Mouse (Mus musculus) testis, adult 2 months (tissue): ENCODE measurements around the gene Slc8a1. TPM values are rescaled to one million over a fixed set of nuclear protein-coding genes. Genes with fewer than 3 reads are reported as not detected.

ENCODE experiments used
- H3K27ac ChIP-seq: fragments of 200-500 bp; 2 replicates; pipeline ENCODE4 v1.5.1; 2012; ENCODE audit warnings: low read depth, low read length; ENCODE audit not compliant: control insufficient read depth, insufficient read depth
- H3K27me3 ChIP-seq: fragments of 200-500 bp; 2 replicates; pipeline ENCODE4 v1.6.1; 2012; ENCODE audit warnings: mild to moderate bottlenecking, low read length, moderate library complexity; ENCODE audit not compliant: control insufficient read depth, insufficient read depth
- H3K36me3 ChIP-seq: fragments of 200-500 bp; 2 replicates; pipeline ENCODE4 v1.6.1; 2012; ENCODE audit warnings: mild to moderate bottlenecking, low read length; ENCODE audit not compliant: control insufficient read depth, insufficient read depth
- H3K4me1 ChIP-seq: fragments of 200-500 bp; 2 replicates; pipeline ENCODE4 v1.6.1; 2012; ENCODE audit warnings: low read length; ENCODE audit not compliant: control insufficient read depth, insufficient read depth
- H3K4me3 ChIP-seq: fragments of 200-500 bp; 2 replicates; pipeline ENCODE4 v1.5.1; 2012; ENCODE audit warnings: low read depth, mild to moderate bottlenecking, low read length, moderate library complexity, mixed read lengths; ENCODE audit not compliant: control insufficient read depth
- CTCF ChIP-seq: fragments of 200-500 bp; IDR thresholded peaks from 2 replicates; pipeline ENCODE4 v1.5.1; 2012; ENCODE audit warnings: low read depth, mild to moderate bottlenecking, inconsistent platforms, low read length, moderate library complexity; ENCODE audit not compliant: control insufficient read depth, insufficient read depth, insufficient replicate concordance
- POLR2A ChIP-seq: fragments of 200-500 bp; IDR thresholded peaks from 2 replicates; pipeline ENCODE4 v1.6.1; 2012; ENCODE audit warnings: low read depth, mild to moderate bottlenecking, inconsistent platforms, low read length, moderate library complexity; ENCODE audit not compliant: control insufficient read depth
- polyA plus RNA-seq: library from polyadenylated mRNA; depleted of rRNA; stranded (reverse); fragments of >200 nt; gene quantifications from 2 replicates; pipeline ENCODE4 v1.2.3, GENCODE M21; 2012

Gene Slc8a1
- polyA plus RNA-seq, 1 experiment, result 0.72 TPM

GRCm38 (mm10) chr17:81404225-81404624 lies 334.0 kb downstream of the Slc8a1 start:
- Histone ChIP-seq H3K36me3 (no peaks in the 10 kb centered on the region), H3K4me1 (no peaks in the 10 kb centered on the region), H3K27ac (no peak overlapping the region), H3K4me3 (no peak overlapping the region), H3K27me3 (no peaks in the 10 kb centered on the region)
- TF ChIP-seq CTCF, result no peak
- TF ChIP-seq POLR2A, result no peak

- Histone ChIP-seq H3K27me3 (no peaks in the 10 kb centered on the region), H3K27ac (no peak overlapping the region), H3K4me3 (no peak overlapping the region), H3K36me3 (no peaks in the 10 kb centered on the region), H3K4me1 (no peaks in the 10 kb centered on the region)
- TF ChIP-seq POLR2A, result no peak
- no peak for TF ChIP-seq CTCF
Observed at GRCm38 (mm10) chr17:81403121-81403520, 335.1 kb downstream of the Slc8a1 start.

- TF ChIP-seq POLR2A (no peak), CTCF (no peak)
- H3K27me3 ChIP-seq, result no peaks in the 10 kb centered on the region
- no peak overlapping the region for H3K4me3 ChIP-seq
- H3K4me1 ChIP-seq, result no peaks in the 10 kb centered on the region
- H3K27ac ChIP-seq, result no peak overlapping the region
- no peaks in the 10 kb centered on the region for H3K36me3 ChIP-seq
Observed at GRCm38 (mm10) chr17:81402636-81403035, 335.5 kb downstream of the Slc8a1 start.

GRCm38 (mm10) chr17:81400377-81400776 lies 337.8 kb downstream of the Slc8a1 start:
- no peaks in the 10 kb centered on the region for H3K36me3 ChIP-seq
- H3K27ac ChIP-seq, result no peak overlapping the region
- no peaks in the 10 kb centered on the region for H3K4me1 ChIP-seq
- H3K4me3 ChIP-seq, result no peak overlapping the region
- TF ChIP-seq CTCF (no peak), POLR2A (no peak)
- H3K27me3 ChIP-seq, result no peaks in the 10 kb centered on the region

- Histone ChIP-seq H3K27ac (no peak overlapping the region), H3K36me3 (no peaks in the 10 kb centered on the region), H3K27me3 (no peaks in the 10 kb centered on the region), H3K4me3 (no peak overlapping the region), H3K4me1 (no peaks in the 10 kb centered on the region)
- TF ChIP-seq POLR2A (no peak), CTCF (no peak)
Observed at GRCm38 (mm10) chr17:81397434-81397833, 340.7 kb downstream of the Slc8a1 start.

GRCm38 (mm10) chr17:81394124-81394523 lies 344.1 kb downstream of the Slc8a1 start:
- Histone ChIP-seq H3K27me3 (no peaks in the 10 kb centered on the region), H3K4me1 (no peaks in the 10 kb centered on the region), H3K4me3 (no peak overlapping the region), H3K36me3 (no peaks in the 10 kb centered on the region), H3K27ac (no peak overlapping the region)
- TF ChIP-seq CTCF, result no peak
- TF ChIP-seq POLR2A, result no peak

- no peak for TF ChIP-seq CTCF
- no peak for TF ChIP-seq POLR2A
- no peaks in the 10 kb centered on the region for H3K27me3 ChIP-seq
- H3K27ac ChIP-seq, result no peak overlapping the region
- no peaks in the 10 kb centered on the region for H3K4me1 ChIP-seq
- no peaks in the 10 kb centered on the region for H3K36me3 ChIP-seq
- no peak overlapping the region for H3K4me3 ChIP-seq
Observed at GRCm38 (mm10) chr17:81393040-81393439, 345.1 kb downstream of the Slc8a1 start.

- no peak for TF ChIP-seq POLR2A
- TF ChIP-seq CTCF, result no peak
- H3K36me3 ChIP-seq, result no peaks in the 10 kb centered on the region
- no peak overlapping the region for H3K27ac ChIP-seq
- H3K4me1 ChIP-seq, result no peaks in the 10 kb centered on the region
- no peaks in the 10 kb centered on the region for H3K27me3 ChIP-seq
- H3K4me3 ChIP-seq, result no peak overlapping the region
Observed at GRCm38 (mm10) chr17:81391478-81391877, 346.7 kb downstream of the Slc8a1 start.
